Mouse (Mus musculus): ENCODE data around the gene Ptgir.

- TF ChIP-seq EP300 (IDR thresholded peaks at IDR 0.05; ENCODE audit: insufficient read depth, low read depth, low read length) (no peak), POLR2A (IDR thresholded peaks at IDR 0.05; ENCODE audit: insufficient read depth, low read depth, low read length) (no peak)
Observed at GRCm38 (mm10) chr7:16917447-16917846, 11.2 kb downstream of the Ptgir start.

Measured in heart, adult 2 months (tissue).